Mouse (Mus musculus): ENCODE data around the gene Cdk19. TPM values are rescaled to one million over a fixed set of nuclear protein-coding genes. Genes with fewer than 3 reads are reported as not detected.
"Not testable (repeated sequence)": the region's sequence is repeated elsewhere in the genome, so short reads cannot be mapped to it uniquely, and the experiment has no call there.

Gene Cdk19
- total RNA-seq (2015) (47.8 and 49.0 TPM in 2 replicates), total RNA-seq (2017) (38.6 and 39.0 TPM in 2 replicates)

DNA sequence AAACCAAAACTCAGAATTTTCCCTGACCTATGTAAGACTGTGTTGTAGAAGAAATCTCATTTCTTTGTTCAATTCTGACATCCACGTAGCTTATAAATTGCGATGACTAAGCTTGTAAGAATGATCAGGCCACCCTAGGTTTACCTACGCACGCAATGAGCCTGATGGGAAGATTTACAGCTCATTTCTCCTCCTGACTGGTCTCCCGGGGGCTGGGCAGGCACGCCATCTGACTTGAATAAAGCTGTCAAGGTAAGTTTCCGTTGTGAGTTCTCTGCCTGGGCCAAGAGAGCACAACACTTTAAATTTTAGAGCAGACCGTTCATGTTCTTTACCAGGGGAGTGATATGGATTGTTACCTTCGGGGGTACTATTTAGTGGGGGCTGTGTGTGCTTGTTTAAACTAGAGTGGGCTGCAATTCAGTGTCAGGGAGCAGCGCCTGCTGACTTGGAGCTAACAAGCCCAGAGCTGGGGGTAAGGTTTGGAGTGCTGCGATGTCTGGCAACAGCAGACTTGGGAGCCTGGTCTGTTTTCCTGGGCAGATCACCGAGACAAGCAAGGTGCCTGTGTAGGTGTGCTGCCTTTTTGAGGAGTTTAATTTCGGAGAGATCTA is at the start of gene Cdk19:
Gene Cdk19 (plus strand): TSS at position 214 of the 614 bp plus-strand sequence.
- no peak for ATAC-seq (replicated peaks; ENCODE audit: poor library complexity)

- ATAC-seq (replicated peaks; ENCODE audit: poor library complexity), result no peak
Observed at GRCm38 (mm10) chr10:40292640-40293039, 46.7 kb upstream of the Cdk19 start.

DNA sequence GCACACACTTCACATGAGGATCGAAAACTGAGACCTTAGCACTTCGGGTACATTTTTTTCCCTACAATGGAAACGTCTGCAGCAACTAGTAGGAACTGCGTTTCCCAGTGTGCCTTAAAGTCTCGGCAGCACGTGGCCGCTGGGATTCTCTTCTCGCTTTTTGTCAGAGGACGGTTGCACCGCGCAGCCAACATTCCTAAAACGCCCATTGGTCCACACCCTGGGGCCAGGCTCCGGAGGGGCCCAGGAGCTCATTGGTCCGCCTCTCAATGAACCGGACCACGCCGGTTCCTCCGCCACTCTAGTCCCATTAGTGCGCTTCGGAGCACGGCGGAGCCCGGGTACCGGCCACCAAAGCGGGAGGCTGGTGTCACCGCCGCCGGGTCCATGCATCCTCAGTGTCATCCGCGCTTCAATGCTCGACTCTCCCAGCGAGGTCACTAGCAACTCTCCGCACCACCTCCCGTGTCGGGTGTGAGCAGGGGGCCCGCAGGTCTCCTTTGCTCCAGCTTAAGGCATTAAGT is 38.7 kb upstream of the Cdk19 start:
- peak; percentile 69 for ATAC-seq (replicated peaks; ENCODE audit: poor library complexity)

DNA sequence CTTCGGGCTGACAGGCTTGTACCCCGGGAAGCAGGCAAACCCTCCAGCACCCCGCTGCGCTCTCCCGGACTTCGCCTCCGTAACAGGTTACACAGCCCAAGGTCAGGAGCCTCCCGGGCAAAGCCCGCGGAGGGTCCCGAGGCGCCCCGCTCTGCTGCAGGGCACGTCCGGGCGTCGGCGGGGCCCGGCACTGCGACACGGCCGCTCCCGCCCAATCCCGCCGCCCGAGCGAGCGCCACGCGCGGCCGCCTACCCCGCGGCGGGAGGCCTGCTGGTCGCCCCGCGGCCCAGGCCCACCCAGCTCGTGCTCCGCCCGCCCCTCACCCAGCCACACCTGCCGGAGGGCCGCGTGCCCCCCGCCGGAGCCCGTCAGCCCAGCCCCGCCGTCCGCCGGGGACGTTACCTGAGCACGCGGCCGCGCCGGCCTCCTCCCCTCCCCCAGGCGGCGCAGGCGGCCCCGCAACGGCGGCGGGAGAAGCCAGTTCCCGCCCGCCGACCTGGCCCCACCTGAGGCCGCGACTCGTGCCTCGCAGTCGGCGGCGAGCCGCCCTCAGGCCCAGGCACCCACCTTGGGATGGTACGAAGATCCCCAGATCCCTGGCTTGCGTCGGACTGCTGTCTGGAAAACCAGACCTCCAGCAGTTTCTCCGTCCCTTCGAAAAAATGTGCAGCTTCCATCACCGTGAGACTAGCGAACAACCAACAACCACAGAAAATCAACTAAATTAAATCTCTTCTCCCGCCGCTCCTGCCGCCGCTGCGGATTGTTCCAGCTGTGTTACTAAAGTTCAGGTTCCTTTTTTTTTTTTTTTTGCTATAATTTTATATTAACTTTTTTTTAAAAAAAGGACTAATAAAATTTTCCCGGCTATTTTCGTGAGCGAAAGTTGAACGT is 37.9 kb upstream of the Cdk19 start:
- ATAC-seq (replicated peaks; ENCODE audit: poor library complexity), result not testable (repeated sequence)

DNA sequence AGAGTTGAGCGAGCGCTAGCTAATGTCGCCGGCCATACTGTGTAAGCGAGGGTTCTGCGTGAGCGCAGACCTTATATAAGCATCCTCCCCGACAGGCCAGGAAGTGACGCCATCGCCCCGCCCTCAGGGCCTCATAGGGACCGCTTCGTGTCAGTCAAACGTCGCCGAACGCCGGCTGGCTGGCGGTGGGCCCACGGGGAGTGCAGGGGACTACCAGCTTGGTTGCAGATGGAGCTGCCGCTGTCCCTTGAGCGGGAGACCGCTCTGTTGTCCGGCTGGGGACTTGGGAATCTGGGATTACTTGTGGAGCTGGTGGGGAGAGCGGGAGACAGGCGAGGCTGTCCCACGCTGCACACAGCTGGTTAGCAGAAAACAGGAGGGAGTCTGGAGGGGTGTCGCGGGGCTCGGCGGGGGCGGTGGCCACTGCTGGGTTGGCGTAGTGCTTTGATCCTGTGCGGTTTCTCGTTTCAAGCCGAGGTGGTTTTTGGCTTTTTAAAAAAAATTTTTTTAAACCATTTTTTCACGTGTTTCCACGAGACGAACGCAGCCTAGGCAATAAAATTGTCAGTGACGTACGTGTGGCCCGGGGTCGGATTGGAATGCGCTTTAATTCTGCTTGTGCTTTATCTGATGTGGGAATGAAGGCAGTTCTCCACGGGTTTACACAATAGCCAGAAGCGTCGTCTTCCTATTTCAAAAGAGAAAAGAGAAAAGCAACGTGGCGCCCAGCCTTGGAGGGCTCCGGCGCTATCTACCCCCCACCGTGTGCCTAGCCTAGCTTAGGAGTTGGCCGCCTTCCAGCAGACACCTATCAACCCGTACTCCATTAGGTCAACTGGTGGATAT is 37.0 kb upstream of the Cdk19 start, which contains the start of gene Amd1:
Gene Amd1 (minus strand): TSS at position 47 of the 846 bp plus-strand sequence.
- peak; percentile 89 for ATAC-seq (replicated peaks; ENCODE audit: poor library complexity)

- ATAC-seq (replicated peaks; ENCODE audit: poor library complexity), result no peak
Observed at GRCm38 (mm10) chr10:40305989-40306388, 33.4 kb upstream of the Cdk19 start.

- ATAC-seq (replicated peaks; ENCODE audit: poor library complexity), result no peak
Observed at GRCm38 (mm10) chr10:40307826-40308583, 31.4 kb upstream of the Cdk19 start.

- peak; percentile 98 for ATAC-seq (replicated peaks; ENCODE audit: poor library complexity)
Observed at GRCm38 (mm10) chr10:40309884-40310635, 29.3 kb upstream of the Cdk19 start.

DNA sequence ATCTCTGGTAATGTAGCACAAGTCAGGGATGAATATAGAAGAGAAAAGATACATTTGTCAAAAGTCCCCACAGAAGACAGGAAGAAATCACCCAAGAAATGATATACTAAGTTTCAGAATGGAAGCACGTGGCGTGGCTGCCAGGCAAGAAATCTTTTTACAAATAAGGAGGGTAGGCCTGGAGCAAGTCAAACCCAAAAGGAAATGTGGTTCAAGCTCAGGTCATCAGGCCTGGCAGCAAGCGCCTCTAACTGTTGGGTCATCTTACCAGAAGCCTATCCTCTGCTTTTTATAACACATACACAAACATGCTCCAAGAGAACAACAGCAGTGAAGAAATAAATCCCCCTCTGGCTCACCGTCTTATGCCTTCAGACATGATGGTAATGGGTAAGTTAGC is 26.6 kb upstream of the Cdk19 start:
- no peak for ATAC-seq (replicated peaks; ENCODE audit: poor library complexity)

- peak; percentile 60 for ATAC-seq (replicated peaks; ENCODE audit: poor library complexity)
Observed at GRCm38 (mm10) chr10:40316841-40317585, 22.4 kb upstream of the Cdk19 start.

- ATAC-seq (replicated peaks; ENCODE audit: poor library complexity), result no peak
Observed at GRCm38 (mm10) chr10:40320306-40320705, 19.1 kb upstream of the Cdk19 start.

- peak; percentile 94 for ATAC-seq (replicated peaks; ENCODE audit: poor library complexity)
Observed at GRCm38 (mm10) chr10:40328004-40328551, 11.3 kb upstream of the Cdk19 start.

GRCm38 (mm10) chr10:40330262-40330661 is 9.1 kb upstream of the Cdk19 start:
- no peak for ATAC-seq (replicated peaks; ENCODE audit: poor library complexity)

DNA sequence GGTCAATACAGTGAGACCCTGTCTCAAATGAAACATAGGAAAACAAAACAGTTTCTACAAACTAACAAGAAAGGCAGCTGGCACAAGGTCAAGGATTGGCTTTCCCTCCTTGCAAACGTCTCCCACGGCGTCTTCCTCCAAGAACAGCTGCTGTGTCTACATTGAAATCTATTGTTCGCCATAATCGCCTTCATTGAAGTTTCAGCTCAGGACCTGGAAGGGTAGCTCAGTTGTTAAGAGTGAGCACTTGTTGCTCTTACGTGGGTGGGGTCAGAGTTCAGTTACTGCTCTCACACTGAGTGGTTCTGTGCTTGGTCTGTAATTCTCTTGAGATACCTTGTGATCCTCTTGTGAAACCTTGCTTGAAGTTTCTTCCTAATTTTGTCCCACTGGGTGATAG is 6.5 kb upstream of the Cdk19 start:
- no peak for ATAC-seq (replicated peaks; ENCODE audit: poor library complexity)

DNA sequence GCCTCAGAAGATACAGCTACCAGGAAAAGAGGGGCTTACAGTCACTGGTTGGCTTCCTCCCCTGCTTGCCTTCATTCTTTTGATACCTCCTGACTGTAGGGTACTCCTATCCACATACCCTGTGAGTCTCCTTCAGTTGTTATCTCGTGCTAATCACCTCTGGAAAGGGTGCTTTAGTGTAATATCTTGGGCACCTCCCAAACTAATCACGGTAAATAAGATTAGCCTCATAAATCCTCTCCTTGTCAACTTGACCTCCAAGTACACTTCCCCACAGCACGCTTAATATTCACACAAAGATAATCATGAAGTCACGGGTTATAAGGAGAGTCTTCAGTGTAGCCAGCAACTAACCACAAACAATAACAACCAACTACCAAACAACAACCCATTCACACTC is 2.7 kb downstream of the Cdk19 start:
- ATAC-seq (replicated peaks; ENCODE audit: poor library complexity), result no peak

GRCm38 (mm10) chr10:40346776-40347403 is 7.5 kb downstream of the Cdk19 start:
- ATAC-seq (replicated peaks; ENCODE audit: poor library complexity), result no peak

GRCm38 (mm10) chr10:40347461-40347954 is 8.1 kb downstream of the Cdk19 start:
- no peak for ATAC-seq (replicated peaks; ENCODE audit: poor library complexity)

All from megakaryocyte progenitor cell, adult 5-6 weeks (primary cell).